In genomic region chr4:115904375-115904774, GRCm38 (mm10) we compare ENCODE assay signal across 15 mouse cellular contexts. TPM values are rescaled to one million over a fixed set of nuclear protein-coding genes. Genes with fewer than 3 reads are reported as not detected.
DNase-seq lines count a peak whose midpoint lies in the region; ATAC-seq lines count a peak whose summit lies in the region.
"Had no signal": no experiment of that assay in that cellular context is flagged by ENCODE, and none has a peak within 500 bp of the region (broad histone marks: within the 10 kb centered on the region; RNA-seq: fewer than 3 reads in every experiment).

No protein-coding gene starts in this region.

- H3K27me3 ChIP-seq in forebrain, embryonic 10.5 days (ENCODE audit: poor library complexity, severe bottlenecking) = peaks cover 100% of the 10 kb centered on the region
- peaks cover 46% of the 10 kb centered on the region for H3K27me3 ChIP-seq in forebrain, embryonic 16.5 days (replicated peaks; ENCODE audit: control insufficient read depth, insufficient read depth, low read length)
- H3K27me3 ChIP-seq in limb, embryonic 11.5 days (ENCODE audit: control insufficient read depth, insufficient read depth, low read length) = peaks cover 38% of the 10 kb centered on the region
- peaks cover 98% of the 10 kb centered on the region for H3K27me3 ChIP-seq in limb, embryonic 10.5 days (ENCODE audit: low read depth, poor library complexity, severe bottlenecking)
- H3K27me3 ChIP-seq in hindbrain, embryonic 14.5 days (ENCODE audit: control insufficient read depth, insufficient read depth, low read length) = peaks cover 65% of the 10 kb centered on the region
- H3K27me3 ChIP-seq in neural tube, embryonic 15.5 days (replicated peaks) = peaks cover 87% of the 10 kb centered on the region

- peaks cover 54% of the 10 kb centered on the region for H3K4me1 ChIP-seq in forebrain, embryonic 10.5 days
- H3K4me1 ChIP-seq in forebrain, embryonic 16.5 days (replicated peaks; ENCODE audit: control insufficient read depth, insufficient read depth, low read length) = peaks cover 3% of the 10 kb centered on the region
- peaks cover 8% of the 10 kb centered on the region for H3K4me1 ChIP-seq in limb, embryonic 11.5 days (ENCODE audit: control insufficient read depth, insufficient read depth, low read length)
- H3K4me1 ChIP-seq in limb, embryonic 10.5 days = peaks cover 28% of the 10 kb centered on the region
- H3K4me1 ChIP-seq in hindbrain, embryonic 14.5 days (replicated peaks; ENCODE audit: control insufficient read depth, insufficient read depth, low read length) = peaks cover 13% of the 10 kb centered on the region; the same call in 1 of the 2 replicates
- H3K4me1 ChIP-seq in neural tube, embryonic 15.5 days = peaks cover 7% of the 10 kb centered on the region

- 3% methylated on average over 12 of the region's 12 CpGs for WGBS in forebrain, embryonic 10.5 days
- WGBS in forebrain, embryonic 16.5 days = 3% methylated on average over 12 of the region's 12 CpGs
- WGBS in limb, embryonic 11.5 days = 4% methylated on average over 12 of the region's 12 CpGs
- 4% methylated on average over 12 of the region's 12 CpGs for WGBS in limb, embryonic 10.5 days
- under 1% methylated on average over 12 of the region's 12 CpGs for WGBS in hindbrain, embryonic 14.5 days
- 7% methylated on average over 12 of the region's 12 CpGs for WGBS in neural tube, embryonic 15.5 days

- DNase-seq in forebrain, embryonic 10.5 days (ENCODE audit: extremely low spot score, low spot score) = peak; percentile 47
- peak; percentile 45 for DNase-seq in limb, embryonic 11.5 days (ENCODE audit: low spot score)
- no peak for DNase-seq in limb, embryonic 10.5 days (ENCODE audit: low spot score)
- no peak for DNase-seq in hindbrain, embryonic 14.5 days (ENCODE audit: low spot score)
- DNase-seq in lung, postnatal 36 days = no peak
- no peak for DNase-seq in layer of hippocampus, adult 11-12 months (ENCODE audit: low spot score)
- DNase-seq: adrenal gland, postnatal 36 days; left cerebral cortex, postnatal 4 days; lung, adult 18-20 months; right cerebral cortex, postnatal 4 days had no signal

- no peak overlapping the region for H3K9ac ChIP-seq in forebrain, embryonic 16.5 days (replicated peaks; ENCODE audit: low read depth, low read length)
- no peak overlapping the region for H3K9ac ChIP-seq in limb, embryonic 11.5 days (ENCODE audit: low read length)
- no peak overlapping the region for H3K9ac ChIP-seq in hindbrain, embryonic 14.5 days
- H3K9ac ChIP-seq in neural tube, embryonic 15.5 days (replicated peaks) = no peak overlapping the region

- H3K36me3 ChIP-seq in forebrain, embryonic 10.5 days (replicated peaks) = no peaks in the 10 kb centered on the region
- no peaks in the 10 kb centered on the region for H3K36me3 ChIP-seq in forebrain, embryonic 16.5 days (ENCODE audit: control insufficient read depth, insufficient read depth)
- H3K36me3 ChIP-seq in limb, embryonic 11.5 days (ENCODE audit: control insufficient read depth, insufficient read depth, low read length) = no peaks in the 10 kb centered on the region
- no peaks in the 10 kb centered on the region for H3K36me3 ChIP-seq in limb, embryonic 10.5 days
- no peaks in the 10 kb centered on the region for H3K36me3 ChIP-seq in hindbrain, embryonic 14.5 days (replicated peaks; ENCODE audit: control insufficient read depth, insufficient read depth)
- H3K36me3 ChIP-seq in neural tube, embryonic 15.5 days = no peaks in the 10 kb centered on the region

- no peak for ATAC-seq in forebrain, embryonic 16.5 days
- 0 out of 2 replicates have a peak, but pooled peaks have one; percentile 7 for ATAC-seq in limb, embryonic 11.5 days (ENCODE audit: insufficient number of reproducible peaks, low FRiP score, low TSS enrichment, low read depth)
- peak; percentile 66 for ATAC-seq in hindbrain, embryonic 14.5 days (ENCODE audit: low FRiP score)
- ATAC-seq in neural tube, embryonic 15.5 days (ENCODE audit: low FRiP score) = peak; percentile 56

- no peak overlapping the region for H3K4me2 ChIP-seq in forebrain, embryonic 16.5 days (ENCODE audit: low read length)
- H3K4me2 ChIP-seq in limb, embryonic 11.5 days (ENCODE audit: low read depth, severe bottlenecking) = no peak overlapping the region
- H3K4me2 ChIP-seq in hindbrain, embryonic 14.5 days (replicated peaks) = no peak overlapping the region
- no peak overlapping the region for H3K4me2 ChIP-seq in neural tube, embryonic 15.5 days

- no peak overlapping the region for H3K27ac ChIP-seq in forebrain, embryonic 10.5 days
- no peak overlapping the region for H3K27ac ChIP-seq in forebrain, embryonic 16.5 days (ENCODE audit: low read length)
- no peak overlapping the region for H3K27ac ChIP-seq in limb, embryonic 11.5 days (replicated peaks; ENCODE audit: low read depth, low read length)
- no peak overlapping the region for H3K27ac ChIP-seq in limb, embryonic 10.5 days
- no peak overlapping the region for H3K27ac ChIP-seq in hindbrain, embryonic 14.5 days
- no peak overlapping the region for H3K27ac ChIP-seq in neural tube, embryonic 15.5 days (replicated peaks)

- H3K4me3 ChIP-seq in forebrain, embryonic 10.5 days = no peak overlapping the region; the same call in 1 of the 2 replicates
- H3K4me3 ChIP-seq in forebrain, embryonic 16.5 days (replicated peaks; ENCODE audit: low read length) = no peak overlapping the region
- H3K4me3 ChIP-seq in limb, embryonic 11.5 days (ENCODE audit: low read depth, low read length) = no peak overlapping the region
- H3K4me3 ChIP-seq in limb, embryonic 10.5 days = no peak overlapping the region
- H3K4me3 ChIP-seq in hindbrain, embryonic 14.5 days (replicated peaks; ENCODE audit: low read length) = no peak overlapping the region
- no peak overlapping the region for H3K4me3 ChIP-seq in neural tube, embryonic 15.5 days (replicated peaks)

- H3K9me3 ChIP-seq in forebrain, embryonic 10.5 days = no peaks in the 10 kb centered on the region
- H3K9me3 ChIP-seq in forebrain, embryonic 16.5 days (ENCODE audit: control insufficient read depth, low read length) = no peaks in the 10 kb centered on the region
- H3K9me3 ChIP-seq in limb, embryonic 11.5 days (ENCODE audit: control insufficient read depth, low read length) = no peaks in the 10 kb centered on the region
- H3K9me3 ChIP-seq in limb, embryonic 10.5 days (replicated peaks) = no peaks in the 10 kb centered on the region
- H3K9me3 ChIP-seq in hindbrain, embryonic 14.5 days (ENCODE audit: control insufficient read depth, low read length) = no peaks in the 10 kb centered on the region
- H3K9me3 ChIP-seq in neural tube, embryonic 15.5 days (replicated peaks) = no peaks in the 10 kb centered on the region

RNA-seq across cellular contexts. Expression of gene 6430628N08Rik, which starts 13.9 kb away (rescaled TPM):
- polyA plus RNA-seq in forebrain, embryonic 10.5 days (2016; fragmentation: Nextera tagmentation; extraction: Ambion mirVana) = 0.16 TPM in 1 of 2 replicates, not detected in the other
- polyA plus RNA-seq in forebrain, embryonic 16.5 days (2015; fragmentation: Nextera tagmentation; extraction: Ambion mirVana) = 0.15 and 0.47 TPM in 2 replicates
- polyA plus RNA-seq in limb, embryonic 11.5 days (2014; fragmentation: Nextera tagmentation; extraction: Ambion mirVana) = 0.27 and 0.44 TPM in 2 replicates
- polyA plus RNA-seq in limb, embryonic 10.5 days (2016; fragmentation: Nextera tagmentation; extraction: Ambion mirVana) = 0.11 TPM in 1 of 2 replicates, not detected in the other
- 0.13 TPM in 1 of 2 replicates, not detected in the other for polyA plus RNA-seq in hindbrain, embryonic 14.5 days (2014; fragmentation: Nextera tagmentation; extraction: Ambion mirVana)
- polyA plus RNA-seq in neural tube, embryonic 15.5 days (2015; fragmentation: Nextera tagmentation; extraction: Ambion mirVana) = 1.2 and 1.3 TPM in 2 replicates
- polyA plus RNA-seq: heart, embryonic 16.5 days; intestine, embryonic 14.5 days had no signal

RNA-seq across cellular contexts. Expression of gene Kncn, which starts 20.2 kb away (rescaled TPM):
- not detected in 2 replicates for polyA plus RNA-seq in forebrain, embryonic 10.5 days (2016; fragmentation: Nextera tagmentation; extraction: Ambion mirVana)
- polyA plus RNA-seq in forebrain, embryonic 16.5 days (2015; fragmentation: Nextera tagmentation; extraction: Ambion mirVana) = 0.18 TPM in 1 of 2 replicates, not detected in the other
- polyA plus RNA-seq in limb, embryonic 11.5 days (2014; fragmentation: Nextera tagmentation; extraction: Ambion mirVana) = 0.27 TPM in 1 of 2 replicates, not detected in the other
- polyA plus RNA-seq in limb, embryonic 10.5 days (2016; fragmentation: Nextera tagmentation; extraction: Ambion mirVana) = not detected in 2 replicates
- polyA plus RNA-seq in hindbrain, embryonic 14.5 days (2014; fragmentation: Nextera tagmentation; extraction: Ambion mirVana) = 0.13 TPM in 1 of 2 replicates, not detected in the other
- polyA plus RNA-seq in neural tube, embryonic 15.5 days (2015; fragmentation: Nextera tagmentation; extraction: Ambion mirVana) = 0.12 and 0.19 TPM in 2 replicates
- polyA plus RNA-seq: gonadal fat pad, adult 2 months; heart, embryonic 16.5 days; intestine, embryonic 14.5 days had no signal

RNA-seq across cellular contexts. Expression of gene Dmbx1, which starts 35.4 kb away (rescaled TPM):
- polyA plus RNA-seq in forebrain, embryonic 10.5 days (2016; fragmentation: Nextera tagmentation; extraction: Ambion mirVana) = 1.7 and 2.3 TPM in 2 replicates
- 0.10 TPM in 1 of 2 replicates, not detected in the other for polyA plus RNA-seq in forebrain, embryonic 16.5 days (2015; fragmentation: Nextera tagmentation; extraction: Ambion mirVana)
- 0.14 and 0.27 TPM in 2 replicates for polyA plus RNA-seq in limb, embryonic 11.5 days (2014; fragmentation: Nextera tagmentation; extraction: Ambion mirVana)
- polyA plus RNA-seq in limb, embryonic 10.5 days (2016; fragmentation: Nextera tagmentation; extraction: Ambion mirVana) = 0.05 and 0.11 TPM in 2 replicates
- 2.7 and 3.3 TPM in 2 replicates for polyA plus RNA-seq in hindbrain, embryonic 14.5 days (2014; fragmentation: Nextera tagmentation; extraction: Ambion mirVana)
- 1.2 and 2.1 TPM in 2 replicates for polyA plus RNA-seq in neural tube, embryonic 15.5 days (2015; fragmentation: Nextera tagmentation; extraction: Ambion mirVana)
- polyA plus RNA-seq: gonadal fat pad, adult 2 months; heart, embryonic 16.5 days had no signal

Comparison
In these comparisons a context has a peak if more than half of its experiments do, and no peak if none do; other contexts are left out.
1. DNase-seq: peak in forebrain, embryonic 10.5 days (single experiment) and limb, embryonic 11.5 days (single experiment); none in limb, embryonic 10.5 days (single experiment), hindbrain, embryonic 14.5 days (single experiment), lung, postnatal 36 days (single experiment) and layer of hippocampus, adult 11-12 months (single experiment).